Mouse (Mus musculus): ENCODE data around the gene Bcat1. TPM values are rescaled to one million over a fixed set of nuclear protein-coding genes. Genes with fewer than 3 reads are reported as not detected.
"Not testable (repeated sequence)": the region's sequence is repeated elsewhere in the genome, so short reads cannot be mapped to it uniquely, and the experiment has no call there.

The Bcat1 gene
- polyA plus RNA-seq, 1 experiment = 19.5 TPM

DNA sequence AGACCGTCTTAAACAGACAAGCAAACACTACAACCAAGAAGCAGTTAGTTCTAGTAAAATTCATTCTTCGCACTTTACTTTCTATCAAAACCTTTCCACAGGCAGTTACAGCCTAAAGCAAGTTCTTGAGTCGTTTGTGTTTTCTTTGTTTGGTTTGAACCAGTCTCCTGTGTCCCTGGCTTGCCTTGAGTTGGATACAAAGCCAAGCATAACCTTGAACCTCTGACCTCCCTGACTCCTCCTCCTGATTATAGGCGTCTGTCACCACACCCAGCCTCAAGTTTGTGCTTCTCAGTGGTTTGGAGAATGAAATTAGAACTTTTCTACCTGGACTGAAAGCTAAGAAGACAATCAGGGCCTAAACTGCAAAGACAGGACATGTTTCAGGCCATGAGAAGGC, 18.4 kb upstream of the Bcat1 start:
- TF ChIP-seq CTCF (IDR thresholded peaks at IDR 0.05; ENCODE audit: extremely low read depth, insufficient read depth, low read length) = no peak
- TF ChIP-seq POLR2A (IDR thresholded peaks at IDR 0.05; ENCODE audit: extremely low read depth, insufficient read depth, low read length) = no peak
- Histone ChIP-seq H3K4me3 (ENCODE audit: insufficient read depth, low read length) (no peak overlapping the region), H3K27ac (ENCODE audit: insufficient read depth, low read length) (no peak overlapping the region), H3K4me1 (ENCODE audit: control insufficient read depth, insufficient read depth, low read length) (no peaks in the 10 kb centered on the region)

DNA sequence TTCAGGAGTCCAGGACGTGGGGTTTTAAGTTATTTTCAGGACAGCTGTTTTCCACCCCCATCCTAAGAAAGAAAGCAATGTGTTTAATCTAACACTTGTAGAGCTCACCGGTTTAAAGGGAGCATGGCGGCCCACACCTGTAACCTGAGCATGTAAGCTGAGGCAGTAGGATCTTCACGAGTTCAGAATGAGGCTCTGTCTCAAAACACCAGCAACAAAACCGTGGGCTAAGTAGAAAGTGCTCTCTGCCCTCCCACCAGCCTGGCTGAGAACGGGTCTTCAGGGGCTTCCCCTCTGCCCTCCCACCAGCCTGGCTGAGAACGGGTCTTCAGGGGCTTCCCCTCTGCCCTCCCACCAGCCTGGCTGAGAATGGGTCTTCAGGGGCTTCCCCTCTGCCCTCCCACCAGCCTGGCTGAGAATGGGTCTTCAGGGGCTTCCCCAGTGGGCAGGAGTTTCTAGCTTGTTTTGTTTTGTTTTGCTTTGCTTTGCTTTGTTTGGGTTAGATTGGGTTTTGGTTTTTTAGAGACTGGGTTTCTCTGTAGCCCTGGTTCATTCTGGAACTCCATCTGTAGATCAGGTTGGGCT, 17.1 kb upstream of the Bcat1 start:
- H3K4me3 ChIP-seq (ENCODE audit: insufficient read depth, low read length); H3K27ac ChIP-seq (ENCODE audit: insufficient read depth, low read length); H3K4me1 ChIP-seq (ENCODE audit: control insufficient read depth, insufficient read depth, low read length): not testable (repeated sequence)

DNA sequence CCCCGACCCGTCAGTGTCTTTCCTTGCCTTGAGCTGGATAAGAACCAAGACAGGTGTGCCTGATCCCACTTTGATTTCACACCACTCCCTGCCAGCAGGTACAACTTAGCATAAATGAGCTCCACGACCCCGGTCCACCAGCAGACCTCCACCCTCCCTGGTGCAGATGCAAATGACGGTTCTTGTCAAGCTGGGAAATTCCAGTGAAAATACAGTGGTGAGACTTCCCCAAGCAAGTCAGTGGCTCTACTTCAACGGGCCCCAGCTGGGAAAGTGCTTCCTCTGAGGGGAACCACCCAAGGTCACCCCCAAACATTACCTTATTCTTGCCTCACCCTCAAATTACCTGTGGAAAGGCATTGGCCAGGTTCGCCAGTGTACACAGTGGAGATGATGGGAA, 16.0 kb upstream of the Bcat1 start:
- Histone ChIP-seq H3K27ac (ENCODE audit: insufficient read depth, low read length) (no peak overlapping the region), H3K4me3 (ENCODE audit: insufficient read depth, low read length) (no peak overlapping the region), H3K4me1 (ENCODE audit: control insufficient read depth, insufficient read depth, low read length) (no peaks in the 10 kb centered on the region)
- TF ChIP-seq CTCF (IDR thresholded peaks at IDR 0.05; ENCODE audit: extremely low read depth, insufficient read depth, low read length) (no peak), POLR2A (IDR thresholded peaks at IDR 0.05; ENCODE audit: extremely low read depth, insufficient read depth, low read length) (no peak)

DNA sequence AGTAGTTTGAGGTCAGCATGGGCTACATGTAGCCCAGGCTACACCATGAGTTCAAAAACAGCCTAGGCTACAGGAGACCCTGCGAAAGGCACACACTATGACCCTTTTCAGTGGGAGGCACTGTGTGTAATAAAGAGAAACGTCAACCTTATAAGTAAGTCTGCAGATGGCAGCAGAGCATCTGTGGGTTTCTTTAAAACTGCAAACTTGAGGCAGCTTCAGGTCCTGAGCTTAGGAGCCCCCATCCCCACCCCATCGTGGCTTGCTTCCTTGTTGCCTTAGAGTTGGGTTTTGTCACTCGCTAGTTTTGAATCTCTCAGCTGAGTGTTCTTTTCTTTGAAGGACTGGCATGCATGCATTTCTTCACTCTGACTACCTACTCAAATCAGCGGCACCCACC, 14.9 kb upstream of the Bcat1 start:
- TF ChIP-seq CTCF (IDR thresholded peaks at IDR 0.05; ENCODE audit: extremely low read depth, insufficient read depth, low read length) (no peak), POLR2A (IDR thresholded peaks at IDR 0.05; ENCODE audit: extremely low read depth, insufficient read depth, low read length) (no peak)
- Histone ChIP-seq H3K4me3 (ENCODE audit: insufficient read depth, low read length) (no peak overlapping the region), H3K4me1 (ENCODE audit: control insufficient read depth, insufficient read depth, low read length) (no peaks in the 10 kb centered on the region), H3K27ac (ENCODE audit: insufficient read depth, low read length) (no peak overlapping the region)

DNA sequence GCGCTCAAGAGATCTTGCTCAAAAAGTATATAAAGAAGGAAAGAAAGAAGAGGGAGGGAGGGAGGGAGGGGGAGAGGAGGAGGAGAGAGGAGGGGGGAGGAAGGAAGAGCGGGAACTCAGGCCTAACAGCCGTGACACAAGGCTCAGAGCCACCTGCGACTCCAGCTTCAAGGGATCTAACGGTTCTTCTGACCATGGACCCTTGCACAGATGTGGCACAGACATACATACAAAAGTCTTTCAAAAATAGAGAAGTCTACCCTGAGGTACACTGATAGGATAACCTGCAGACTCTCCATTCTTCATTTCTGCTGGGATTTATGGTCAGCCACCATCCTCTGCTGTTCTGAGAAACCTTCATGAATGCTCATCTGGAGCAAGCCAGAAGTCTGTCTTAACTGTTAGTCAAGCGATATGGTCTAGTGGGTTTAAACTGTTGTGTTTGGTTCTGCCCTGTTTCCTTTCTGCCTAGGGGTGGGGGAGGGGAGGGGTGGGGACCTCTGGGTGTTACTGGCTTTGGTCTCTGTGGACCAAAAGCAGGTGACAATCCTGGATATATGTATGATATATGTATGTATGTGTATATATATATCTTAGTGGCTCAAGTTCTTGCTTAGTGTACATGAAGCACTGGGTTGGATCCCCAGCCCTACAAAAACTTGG, 14.3 kb upstream of the Bcat1 start:
- TF ChIP-seq CTCF (IDR thresholded peaks at IDR 0.05; ENCODE audit: extremely low read depth, insufficient read depth, low read length) = no peak
- TF ChIP-seq POLR2A (IDR thresholded peaks at IDR 0.05; ENCODE audit: extremely low read depth, insufficient read depth, low read length) = no peak
- Histone ChIP-seq H3K27ac (ENCODE audit: insufficient read depth, low read length) (no peak overlapping the region), H3K4me3 (ENCODE audit: insufficient read depth, low read length) (no peak overlapping the region), H3K4me1 (ENCODE audit: control insufficient read depth, insufficient read depth, low read length) (no peaks in the 10 kb centered on the region)

DNA sequence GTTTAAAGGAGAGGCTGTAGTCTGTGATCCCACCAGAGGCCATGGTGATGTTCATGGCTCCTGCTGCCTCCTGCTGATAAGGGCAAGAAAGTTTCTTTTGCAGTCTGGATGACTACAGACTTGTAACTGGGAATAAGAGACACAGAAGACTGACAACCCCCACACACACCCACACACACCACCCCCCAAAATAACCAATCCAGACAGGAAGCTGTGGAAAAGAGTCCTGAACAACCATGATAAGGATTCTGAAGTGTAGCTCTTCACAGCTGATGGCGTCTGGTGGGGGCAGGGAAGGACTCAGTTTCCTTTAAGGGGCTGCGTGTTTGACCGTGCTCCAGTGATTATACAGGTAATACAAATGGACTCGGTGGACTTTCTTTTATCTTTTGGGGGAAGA, 13.4 kb upstream of the Bcat1 start:
- TF ChIP-seq POLR2A (IDR thresholded peaks at IDR 0.05; ENCODE audit: extremely low read depth, insufficient read depth, low read length) (no peak), CTCF (IDR thresholded peaks at IDR 0.05; ENCODE audit: extremely low read depth, insufficient read depth, low read length) (no peak)
- H3K4me3 ChIP-seq (ENCODE audit: insufficient read depth, low read length) = no peak overlapping the region
- no peaks in the 10 kb centered on the region for H3K4me1 ChIP-seq (ENCODE audit: control insufficient read depth, insufficient read depth, low read length)
- no peak overlapping the region for H3K27ac ChIP-seq (ENCODE audit: insufficient read depth, low read length)

DNA sequence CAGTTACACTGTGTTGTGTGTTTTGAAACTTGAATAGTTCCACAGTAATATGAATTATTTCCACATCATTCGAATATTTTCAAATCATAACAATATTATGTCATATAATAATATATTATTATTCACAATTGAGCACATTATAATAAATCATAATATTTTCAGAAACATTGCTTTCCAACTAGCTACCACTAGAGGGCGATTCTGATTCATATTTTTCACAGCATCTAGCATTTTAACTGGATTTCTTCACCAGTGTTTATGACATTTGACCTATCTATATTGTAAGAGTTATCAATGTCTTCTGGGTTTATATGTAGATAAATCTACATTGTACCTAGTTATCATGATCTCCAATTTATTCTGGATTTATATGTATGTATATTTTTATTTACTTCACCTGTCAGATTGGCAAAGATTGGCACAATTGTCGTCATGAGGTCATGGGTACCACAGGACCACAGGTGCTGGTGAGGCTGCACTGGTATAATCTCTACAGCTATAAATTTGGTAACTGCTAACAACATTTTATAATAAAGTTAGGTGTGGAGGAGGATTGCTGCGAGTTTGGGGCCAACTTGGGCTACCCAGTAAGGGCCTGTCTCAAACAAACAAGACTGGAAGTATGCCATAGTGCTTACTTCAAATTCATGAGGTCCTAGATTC, 12.6 kb upstream of the Bcat1 start:
- H3K4me3 ChIP-seq (ENCODE audit: insufficient read depth, low read length) = no peak overlapping the region
- TF ChIP-seq POLR2A (IDR thresholded peaks at IDR 0.05; ENCODE audit: extremely low read depth, insufficient read depth, low read length) (no peak), CTCF (IDR thresholded peaks at IDR 0.05; ENCODE audit: extremely low read depth, insufficient read depth, low read length) (no peak)
- H3K27ac ChIP-seq (ENCODE audit: insufficient read depth, low read length) = no peak overlapping the region
- no peaks in the 10 kb centered on the region for H3K4me1 ChIP-seq (ENCODE audit: control insufficient read depth, insufficient read depth, low read length)

DNA sequence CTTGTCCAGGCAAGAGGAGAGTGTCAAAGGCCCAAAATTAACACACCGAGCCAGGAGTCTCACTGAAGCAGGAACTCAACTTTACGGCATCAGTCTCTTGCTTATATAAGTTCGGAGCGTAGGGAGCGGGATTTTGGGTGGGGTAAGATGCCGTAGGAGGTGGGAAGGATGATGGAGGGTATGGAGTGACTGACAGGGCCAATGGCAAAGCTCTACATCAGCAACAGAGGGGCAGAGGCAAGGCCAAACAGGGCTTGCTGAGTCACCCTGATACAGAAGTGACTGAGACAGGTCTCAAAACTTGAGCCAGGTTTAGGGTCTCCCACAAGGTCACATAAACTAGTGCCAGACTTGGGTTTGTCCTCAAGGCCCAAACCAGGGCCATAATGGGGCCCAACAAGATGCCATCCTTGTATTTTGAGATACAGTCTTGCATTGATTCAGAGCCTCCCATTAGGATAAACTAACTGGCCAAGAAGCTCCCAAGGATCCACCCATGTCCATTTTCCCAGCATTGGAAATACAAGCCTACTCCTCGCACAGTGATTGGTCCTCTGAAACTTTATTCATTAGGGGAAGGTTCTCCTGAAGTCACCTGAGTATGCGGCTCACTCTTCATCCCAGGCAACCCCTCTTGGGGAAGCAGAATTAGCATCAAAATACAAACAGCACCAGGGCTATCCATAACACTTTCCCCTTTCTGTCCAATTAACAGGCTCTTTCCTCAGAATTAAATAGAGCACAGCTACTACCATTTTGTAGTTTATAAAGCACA, 8.5 kb upstream of the Bcat1 start:
- TF ChIP-seq CTCF (IDR thresholded peaks at IDR 0.05; ENCODE audit: extremely low read depth, insufficient read depth, low read length) = no peak
- no peak for TF ChIP-seq POLR2A (IDR thresholded peaks at IDR 0.05; ENCODE audit: extremely low read depth, insufficient read depth, low read length)

DNA sequence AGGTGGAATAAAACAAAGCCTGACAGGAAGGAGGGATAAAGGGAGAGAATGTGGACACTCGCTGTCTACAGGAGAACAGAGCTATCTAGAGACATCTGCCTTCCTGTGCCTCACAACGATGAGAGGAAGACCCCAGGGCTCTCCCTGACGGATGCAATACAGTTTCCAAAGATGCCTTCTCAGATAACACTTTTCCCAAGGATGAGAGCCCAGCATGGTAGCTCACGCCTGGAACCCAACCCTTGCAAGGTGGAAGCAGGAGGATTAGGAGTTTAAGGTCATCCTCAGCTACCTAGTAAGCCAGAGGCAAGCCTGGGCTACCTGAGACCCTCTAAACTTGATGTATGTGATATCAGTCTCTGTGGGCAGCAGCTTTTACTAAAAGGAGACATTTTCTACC, 5.7 kb upstream of the Bcat1 start:
- TF ChIP-seq CTCF (IDR thresholded peaks at IDR 0.05; ENCODE audit: extremely low read depth, insufficient read depth, low read length) = no peak
- TF ChIP-seq POLR2A (IDR thresholded peaks at IDR 0.05; ENCODE audit: extremely low read depth, insufficient read depth, low read length) = no peak
- Histone ChIP-seq H3K4me1 (ENCODE audit: control insufficient read depth, insufficient read depth, low read length) (no peaks in the 10 kb centered on the region), H3K4me3 (ENCODE audit: insufficient read depth, low read length) (no peak overlapping the region), H3K27ac (ENCODE audit: insufficient read depth, low read length) (no peak overlapping the region)

More for the DNA sequence above, 8.5 kb upstream of the Bcat1 start:
- Histone ChIP-seq H3K4me3 (ENCODE audit: insufficient read depth, low read length) (no peak overlapping the region), H3K4me1 (ENCODE audit: control insufficient read depth, insufficient read depth, low read length) (no peaks in the 10 kb centered on the region), H3K27ac (ENCODE audit: insufficient read depth, low read length) (no peak overlapping the region)

Measured in cortical plate, adult 2 months (tissue).